Mouse (Mus musculus): ENCODE measurements around the gene Nav2.

- TF ChIP-seq EP300 (optimal IDR thresholded peaks at IDR 0.05) (no peak), CTCF (IDR thresholded peaks at IDR 0.05; ENCODE audit: low read depth) (no peak)
These were observed 621.0 kb downstream of the Nav2 start for GRCm38 (mm10) chr7:49529498-49529897.
